Mouse (Mus musculus) cerebellum, postnatal 14 days (tissue): ENCODE results near the gene Chac1.

ENCODE experiments used
- DNase-seq, 2 experiments: peaks; one replicate each; pipeline ENCODE4 v3.0.0; 2021; ENCODE audit warnings: mixed read lengths in 2 of 2

The Chac1 gene

GRCm38 (mm10) chr2:119377286-119377685, 26.3 kb downstream of the Chac1 start:
- no peak for DNase-seq

DNA sequence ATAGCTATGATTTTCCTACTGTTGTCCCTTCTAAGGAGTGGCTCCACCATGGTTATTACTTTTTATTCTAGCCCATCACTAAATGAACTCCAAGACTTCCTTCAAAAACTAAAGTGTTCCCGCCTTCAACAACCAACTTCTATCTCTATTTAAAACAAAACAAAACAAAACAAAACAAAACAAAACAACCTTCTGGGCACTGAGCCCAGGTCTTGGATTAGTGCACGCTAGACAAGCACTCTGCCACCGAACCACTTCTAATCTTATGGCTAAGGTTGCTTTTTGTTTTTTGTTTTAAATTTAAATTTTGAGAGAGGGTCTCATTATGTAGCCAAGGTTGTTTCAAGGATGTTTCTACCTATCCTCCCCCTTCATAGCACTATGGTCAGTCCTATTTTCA, 26.8 kb downstream of the Chac1 start:
- DNase-seq = no peak

DNA sequence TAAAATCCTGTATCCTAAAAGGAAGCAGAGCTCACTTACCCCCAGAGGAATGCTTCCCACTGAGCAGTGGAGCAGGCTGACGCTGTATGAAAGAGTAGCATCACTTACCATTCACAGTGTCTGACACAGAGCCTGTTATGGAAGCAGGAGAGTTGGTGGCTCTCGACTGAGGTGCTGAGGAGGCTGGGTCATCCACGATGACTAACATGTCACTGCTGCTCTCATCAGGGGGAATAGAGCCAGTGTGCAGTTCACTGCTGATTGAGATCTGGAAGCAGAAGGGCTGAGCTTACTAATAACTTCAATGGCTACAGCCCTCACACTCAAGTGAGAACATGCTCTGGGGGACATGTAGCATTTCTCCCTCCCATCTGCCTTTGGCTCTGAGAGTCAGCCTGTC, 28.4 kb downstream of the Chac1 start:
- DNase-seq = no peak

- DNase-seq = no peak
These were observed 37.2 kb downstream of the Chac1 start for GRCm38 (mm10) chr2:119388266-119388665.

GRCm38 (mm10) chr2:119389992-119390391, 39.0 kb downstream of the Chac1 start:
- no peak for DNase-seq

GRCm38 (mm10) chr2:119398252-119398651, 47.2 kb downstream of the Chac1 start:
- no peak for DNase-seq

DNA sequence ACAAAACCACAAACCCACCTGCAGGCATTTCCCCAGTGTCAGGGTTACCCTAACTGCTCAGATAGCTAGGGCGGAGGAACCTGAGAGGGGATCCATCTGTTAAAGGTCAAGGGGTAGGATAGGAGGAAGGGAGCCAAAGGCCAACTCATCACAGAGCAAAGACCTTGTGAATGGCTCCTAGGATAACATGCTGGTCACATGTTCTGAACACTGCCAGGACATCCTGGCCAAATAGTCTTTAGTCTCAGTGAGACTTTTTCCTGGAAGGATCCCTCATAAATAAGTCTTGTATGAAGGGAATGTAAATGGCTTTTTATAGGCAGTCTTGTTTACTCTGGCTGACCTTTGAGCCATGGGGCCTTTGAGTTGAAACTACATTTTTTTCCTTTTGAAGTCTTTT, 47.6 kb downstream of the Chac1 start:
- no peak for DNase-seq

DNA sequence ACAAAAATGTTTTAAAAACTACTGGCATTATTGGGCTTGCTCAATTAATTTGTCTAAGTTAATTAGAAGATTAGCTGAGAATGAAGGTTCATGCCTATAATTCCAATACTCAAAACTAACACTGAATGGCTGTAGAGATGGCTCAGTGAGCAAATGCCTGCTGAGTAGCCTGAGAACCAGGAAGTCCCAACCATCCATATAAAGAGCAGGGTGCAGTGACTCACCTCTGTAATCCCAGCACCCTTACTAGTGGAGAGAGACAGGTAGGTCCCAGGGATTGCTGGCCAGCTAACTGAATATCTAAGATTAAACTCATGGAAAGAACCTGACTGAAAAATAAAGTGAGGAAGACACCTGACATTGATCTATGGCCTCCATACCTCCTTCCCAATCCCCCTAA, 48.3 kb downstream of the Chac1 start:
- DNase-seq = no peak
